Mouse (Mus musculus) hindbrain, embryonic 14.5 days (tissue): ENCODE data around the gene Rasl2-9. TPM values are rescaled to one million over a fixed set of nuclear protein-coding genes. Genes with fewer than 3 reads are reported as not detected.

Experiments
- ATAC-seq: fragments of 200-750 bp; cut with Nextera tagmentation; 2 replicates; pipeline ENCODE4 v1.8.0; 2017; ENCODE audit warnings: moderate number of reproducible peaks, mild to moderate bottlenecking, moderate TSS enrichment, moderate library complexity; ENCODE audit not compliant: low FRiP score
- DNase-seq: peaks from one replicate; pipeline ENCODE4 v3.0.0-alpha.2; 2015; ENCODE audit warnings: low spot score
- H3K27ac ChIP-seq: fragments of 300-500 bp; sonication (generic); 2 replicates; pipeline ENCODE4 v1.5.1; 2014; ENCODE audit warnings: mild to moderate bottlenecking, moderate library complexity
- H3K27me3 ChIP-seq: fragments of 300-500 bp; sonication (generic); 2 replicates; pipeline ENCODE4 v1.6.1; 2014; ENCODE audit warnings: mild to moderate bottlenecking, low read length, mixed read lengths; ENCODE audit not compliant: control insufficient read depth, insufficient read depth
- H3K36me3 ChIP-seq: fragments of 300-500 bp; sonication (generic); replicated peaks from 2 replicates; pipeline ENCODE4 v1.6.1; 2014; ENCODE audit not compliant: control insufficient read depth, insufficient read depth
- H3K4me1 ChIP-seq: fragments of 300-500 bp; sonication (generic); replicated peaks from 2 replicates; pipeline ENCODE4 v1.6.1; 2014; ENCODE audit warnings: antibody characterized with exemption, low read length, mixed read lengths; ENCODE audit not compliant: control insufficient read depth, insufficient read depth
- H3K4me2 ChIP-seq: fragments of 300-500 bp; sonication (generic); replicated peaks from 2 replicates; pipeline ENCODE4 v1.6.1; 2014; ENCODE audit warnings: mild to moderate bottlenecking, moderate library complexity
- H3K4me3 ChIP-seq: fragments of 300-500 bp; sonication (generic); replicated peaks from 2 replicates; pipeline ENCODE4 v1.5.1; 2014; ENCODE audit warnings: mild to moderate bottlenecking, low read length
- H3K9ac ChIP-seq: fragments of 300-500 bp; sonication (generic); 2 replicates; pipeline ENCODE4 v1.6.1; 2014
- H3K9me3 ChIP-seq: fragments of 300-500 bp; sonication (generic); 2 replicates; pipeline ENCODE4 v1.6.1; 2016; ENCODE audit warnings: low read length; ENCODE audit not compliant: control insufficient read depth
- WGBS: fragments of 180-500 bp; shearing (Covaris S2); extraction: QIAGEN DNeasy Blood & Tissue Kit; methylation state at CpG from one replicate; pipeline ENCODE4 v1.1.7; 2014; 5-methylcytosine and 5-hydroxymethylcytosine counted together
- polyA plus RNA-seq: library from polyadenylated mRNA; unstranded; fragments of >200 nt; fragmentation: Nextera tagmentation; extraction: Ambion mirVana; gene quantifications from 2 replicates; pipeline ENCODE4 v1.2.1, GENCODE M21; 2014

The Rasl2-9 gene
- polyA plus RNA-seq, 1 experiment from 2014 or later = 0.64 TPM

- DNase-seq (no peak), ATAC-seq (no peak)
- Histone ChIP-seq H3K27ac (no peak overlapping the region), H3K9ac (no peak overlapping the region), H3K27me3 (no peaks in the 10 kb centered on the region), H3K4me1 (no peaks in the 10 kb centered on the region), H3K36me3 (peaks cover 42% of the 10 kb centered on the region), H3K4me2 (no peak overlapping the region), H3K9me3 (no peaks in the 10 kb centered on the region), H3K4me3 (no peak overlapping the region)
- 85% methylated on average over 3 of the region's 3 CpGs for WGBS
Measured at GRCm38 (mm10) chr7:5099796-5100195, 26.0 kb downstream of the Rasl2-9 start.

- no peak overlapping the region for H3K4me2 ChIP-seq
- DNase-seq (no peak), ATAC-seq (no peak)
- H3K9me3 ChIP-seq = no peaks in the 10 kb centered on the region
- no peak overlapping the region for H3K27ac ChIP-seq
- no peaks in the 10 kb centered on the region for H3K27me3 ChIP-seq
- no peaks in the 10 kb centered on the region for H3K4me1 ChIP-seq
- no peak overlapping the region for H3K4me3 ChIP-seq
- H3K9ac ChIP-seq = no peak overlapping the region
- H3K36me3 ChIP-seq = peaks cover 51% of the 10 kb centered on the region
- WGBS = 94% methylated on average over 5 of the region's 5 CpGs
Measured at GRCm38 (mm10) chr7:5098769-5099168, 27.0 kb downstream of the Rasl2-9 start.

- ATAC-seq = no peak
- Histone ChIP-seq H3K4me2 (no peak overlapping the region), H3K27ac (no peak overlapping the region), H3K4me1 (no peaks in the 10 kb centered on the region), H3K4me3 (no peak overlapping the region), H3K9me3 (no peaks in the 10 kb centered on the region), H3K27me3 (no peaks in the 10 kb centered on the region), H3K9ac (no peak overlapping the region), H3K36me3 (peaks cover 67% of the 10 kb centered on the region)
- WGBS = 84% methylated on average over 21 of the region's 21 CpGs
- no peak for DNase-seq
Measured at GRCm38 (mm10) chr7:5092831-5093510, 32.8 kb downstream of the Rasl2-9 start.

- no peaks in the 10 kb centered on the region for H3K9me3 ChIP-seq
- H3K9ac ChIP-seq = no peak overlapping the region
- H3K4me1 ChIP-seq = no peaks in the 10 kb centered on the region
- H3K27ac ChIP-seq = no peak overlapping the region
- no peaks in the 10 kb centered on the region for H3K27me3 ChIP-seq
- no peak for ATAC-seq
- H3K36me3 ChIP-seq = peaks cover 61% of the 10 kb centered on the region
- H3K4me2 ChIP-seq = no peak overlapping the region
- 86% methylated on average over 6 of the region's 6 CpGs for WGBS
- H3K4me3 ChIP-seq = no peak overlapping the region
- no peak for DNase-seq
Measured at GRCm38 (mm10) chr7:5092381-5092780, 33.4 kb downstream of the Rasl2-9 start.

GRCm38 (mm10) chr7:5091008-5091728, 34.6 kb downstream of the Rasl2-9 start:
- Histone ChIP-seq H3K9ac (no peak overlapping the region), H3K4me1 (no peaks in the 10 kb centered on the region; the same call in 1 of the 2 replicates), H3K36me3 (peaks cover 53% of the 10 kb centered on the region), H3K27ac (no peak overlapping the region), H3K27me3 (no peaks in the 10 kb centered on the region), H3K4me3 (no peak overlapping the region), H3K4me2 (no peak overlapping the region), H3K9me3 (no peaks in the 10 kb centered on the region)
- no peak for DNase-seq
- no peak for ATAC-seq
- WGBS = 90% methylated on average over 15 of the region's 15 CpGs

GRCm38 (mm10) chr7:5089853-5090252, 35.9 kb downstream of the Rasl2-9 start:
- no peak for ATAC-seq
- Histone ChIP-seq H3K9me3 (no peaks in the 10 kb centered on the region), H3K9ac (no peak overlapping the region), H3K4me3 (no peak overlapping the region), H3K27me3 (no peaks in the 10 kb centered on the region), H3K27ac (no peak overlapping the region), H3K36me3 (peaks cover 46% of the 10 kb centered on the region), H3K4me2 (no peak overlapping the region), H3K4me1 (no peaks in the 10 kb centered on the region; the same call in 1 of the 2 replicates)
- DNase-seq = no peak
- 95% methylated on average over 15 of the region's 15 CpGs for WGBS

GRCm38 (mm10) chr7:5087886-5088285, 37.9 kb downstream of the Rasl2-9 start:
- no peak overlapping the region for H3K4me2 ChIP-seq
- H3K9me3 ChIP-seq = no peaks in the 10 kb centered on the region
- no peak for DNase-seq
- no peak overlapping the region for H3K9ac ChIP-seq
- no peak overlapping the region for H3K4me3 ChIP-seq
- WGBS = 88% methylated on average over 4 of the region's 4 CpGs
- peaks cover 43% of the 10 kb centered on the region for H3K36me3 ChIP-seq
- no peak overlapping the region for H3K27ac ChIP-seq
- H3K4me1 ChIP-seq = no peaks in the 10 kb centered on the region; the same call in 1 of the 2 replicates
- no peaks in the 10 kb centered on the region for H3K27me3 ChIP-seq
- ATAC-seq = no peak

- Histone ChIP-seq H3K4me2 (no peak overlapping the region), H3K4me1 (peaks cover 1% of the 10 kb centered on the region; the same call in 1 of the 2 replicates), H3K9me3 (no peaks in the 10 kb centered on the region), H3K4me3 (no peak overlapping the region), H3K36me3 (peaks cover 34% of the 10 kb centered on the region), H3K27me3 (no peaks in the 10 kb centered on the region), H3K27ac (no peak overlapping the region), H3K9ac (no peak overlapping the region)
- DNase-seq (no peak), ATAC-seq (no peak)
- WGBS = 82% methylated on average over 5 of the region's 5 CpGs
Measured at GRCm38 (mm10) chr7:5086921-5087440, 38.8 kb downstream of the Rasl2-9 start.

- no peak overlapping the region for H3K9ac ChIP-seq
- peaks cover 27% of the 10 kb centered on the region for H3K36me3 ChIP-seq
- H3K4me3 ChIP-seq = no peak overlapping the region
- H3K27me3 ChIP-seq = no peaks in the 10 kb centered on the region
- DNase-seq (no peak), ATAC-seq (no peak)
- WGBS = 100% methylated on average over 1 of the region's 1 CpGs
- peaks cover 15% of the 10 kb centered on the region for H3K4me1 ChIP-seq
- no peaks in the 10 kb centered on the region for H3K9me3 ChIP-seq
- no peak overlapping the region for H3K4me2 ChIP-seq
- H3K27ac ChIP-seq = no peak overlapping the region
Measured at GRCm38 (mm10) chr7:5085512-5085911, 40.2 kb downstream of the Rasl2-9 start.
